Mouse (Mus musculus) erythroblast, embryonic 14.5 days (primary cell): ENCODE results near the gene Pth. TPM values are rescaled to one million over a fixed set of nuclear protein-coding genes. Genes with fewer than 3 reads are reported as not detected.

Source experiments
- H3K27me3 ChIP-seq: 2 replicates; pipeline ENCODE4 v1.6.1; 2012; ENCODE audit warnings: inconsistent platforms; ENCODE audit not compliant: control insufficient read depth
- H3K36me3 ChIP-seq: 2 replicates; pipeline ENCODE4 v1.6.1; 2012; ENCODE audit warnings: mild to moderate bottlenecking, inconsistent platforms; ENCODE audit not compliant: control insufficient read depth
- H3K4me1 ChIP-seq: 2 replicates; pipeline ENCODE4 v1.6.1; 2012; ENCODE audit warnings: inconsistent platforms; ENCODE audit not compliant: control insufficient read depth
- H3K4me3 ChIP-seq: replicated peaks from 2 replicates; pipeline ENCODE3; 2012; ENCODE audit warnings: moderate library complexity, mild to moderate bottlenecking, inconsistent platforms
- H3K9me3 ChIP-seq: 2 replicates; pipeline ENCODE4 v1.6.1; 2012; ENCODE audit warnings: low read length, inconsistent platforms, mixed read lengths; ENCODE audit not compliant: control insufficient read depth
- GATA1 ChIP-seq: IDR thresholded peaks from 2 replicates; pipeline ENCODE4 v1.6.1; 2012; ENCODE audit warnings: low read length, inconsistent platforms, mixed read lengths
- TAL1 ChIP-seq: IDR thresholded peaks from 3 replicates; pipeline ENCODE4 v1.6.1; 2012; ENCODE audit warnings: low read length, inconsistent platforms, mixed read lengths
- polyA plus RNA-seq: library from polyadenylated mRNA; stranded (reverse); fragments of >175 nt; gene quantifications from 2 replicates; pipeline ENCODE4 v1.2.3, GENCODE M21; 2012

The Pth gene
- not detected in 2 replicates for polyA plus RNA-seq

DNA sequence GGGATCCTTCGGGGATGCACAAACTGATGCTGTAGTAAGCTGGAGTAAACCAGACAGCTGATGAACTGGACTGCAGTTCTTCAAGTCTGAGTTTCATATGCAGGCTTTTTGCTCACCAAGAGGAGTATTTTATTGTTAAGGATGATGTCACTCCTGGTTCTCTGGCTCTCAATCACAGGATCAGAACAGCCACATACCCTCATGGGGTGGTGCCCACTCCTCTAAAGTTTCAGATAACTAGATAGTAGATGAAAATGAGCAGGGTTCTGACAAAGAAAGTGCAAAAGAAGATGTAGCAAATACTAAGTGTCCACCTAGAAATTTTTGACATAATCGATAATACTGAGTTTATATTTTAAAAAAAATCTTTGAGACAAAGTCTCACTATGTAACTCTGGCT, at the start of gene Pth:
TSS of gene Pth (minus strand) at position 101 of the 400 bp plus-strand sequence.
- Histone ChIP-seq H3K4me3 (no peak within 1 kb of the TSS), H3K9me3 (no peaks in the 10 kb centered on the region), H3K4me1 (peaks cover 5% of the 10 kb centered on the region), H3K36me3 (no peaks in the 10 kb centered on the region), H3K27me3 (no peaks in the 10 kb centered on the region)
- no peak for TF ChIP-seq TAL1
- no peak for TF ChIP-seq GATA1

DNA sequence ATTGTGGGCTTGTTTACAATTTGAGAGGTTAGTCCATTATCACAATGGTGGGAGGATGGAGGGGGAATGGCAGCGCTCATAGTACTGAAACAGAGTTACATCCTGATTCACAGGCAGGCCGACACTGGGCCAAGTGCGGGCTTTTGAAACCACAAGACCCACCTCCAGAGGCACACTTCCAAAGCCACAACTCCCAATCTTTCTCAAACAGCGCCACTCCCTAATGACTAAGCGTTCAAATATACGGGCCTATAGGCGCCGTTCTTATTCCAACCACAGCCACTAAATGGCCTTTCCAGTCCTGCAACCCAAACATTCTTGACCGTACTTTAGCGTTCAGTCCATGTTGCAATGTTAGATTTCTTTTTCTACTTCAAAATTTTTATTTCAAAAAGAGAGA, 47.9 kb upstream of the Pth start:
- no peaks in the 10 kb centered on the region for H3K4me1 ChIP-seq
- TF ChIP-seq GATA1 (no peak), TAL1 (no peak)
- H3K9me3 ChIP-seq, result no peaks in the 10 kb centered on the region
- no peaks in the 10 kb centered on the region for H3K36me3 ChIP-seq
- H3K27me3 ChIP-seq, result no peaks in the 10 kb centered on the region
- H3K4me3 ChIP-seq, result no peak overlapping the region

GRCm38 (mm10) chr7:113434286-113434685, 45.9 kb upstream of the Pth start:
- Histone ChIP-seq H3K9me3 (no peaks in the 10 kb centered on the region), H3K4me3 (no peak overlapping the region)

DNA sequence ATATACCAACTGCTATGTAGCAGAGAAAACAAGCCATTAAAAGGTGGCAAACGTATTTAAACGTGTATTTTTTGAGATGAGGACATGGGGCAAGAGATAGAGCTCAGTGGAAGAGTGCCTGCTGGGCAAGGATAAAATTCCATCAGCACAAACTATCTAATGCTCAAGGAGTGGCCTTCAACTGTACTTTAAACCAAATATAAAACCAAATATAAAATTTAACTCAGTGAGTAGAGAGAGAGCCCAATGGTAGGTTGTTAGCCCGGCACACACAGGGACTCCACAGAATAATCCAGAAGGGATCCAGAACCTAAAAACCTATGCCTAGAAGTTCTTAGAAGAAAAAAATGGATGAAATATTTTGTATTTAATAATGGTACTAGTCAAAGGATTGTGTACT, 45.1 kb upstream of the Pth start:
- Histone ChIP-seq H3K4me1 (no peaks in the 10 kb centered on the region), H3K4me3 (no peak overlapping the region), H3K36me3 (no peaks in the 10 kb centered on the region), H3K9me3 (no peaks in the 10 kb centered on the region), H3K27me3 (no peaks in the 10 kb centered on the region)
- TF ChIP-seq GATA1 (no peak), TAL1 (no peak)

More at GRCm38 (mm10) chr7:113434286-113434685, 45.9 kb upstream of the Pth start:
- no peaks in the 10 kb centered on the region for H3K36me3 ChIP-seq
- H3K27me3 ChIP-seq, result no peaks in the 10 kb centered on the region
- no peaks in the 10 kb centered on the region for H3K4me1 ChIP-seq
- TF ChIP-seq TAL1, result no peak
- TF ChIP-seq GATA1, result no peak

- no peak overlapping the region for H3K4me3 ChIP-seq
- TF ChIP-seq TAL1, result no peak
- no peak for TF ChIP-seq GATA1
- H3K27me3 ChIP-seq, result no peaks in the 10 kb centered on the region
- H3K9me3 ChIP-seq, result no peaks in the 10 kb centered on the region
- H3K4me1 ChIP-seq, result no peaks in the 10 kb centered on the region
- no peaks in the 10 kb centered on the region for H3K36me3 ChIP-seq
Measured at GRCm38 (mm10) chr7:113432891-113433290, 44.5 kb upstream of the Pth start.

- Histone ChIP-seq H3K4me1 (peaks cover 8% of the 10 kb centered on the region), H3K9me3 (no peaks in the 10 kb centered on the region), H3K27me3 (no peaks in the 10 kb centered on the region), H3K4me3 (no peak overlapping the region), H3K36me3 (no peaks in the 10 kb centered on the region)
- no peak for TF ChIP-seq GATA1
- TF ChIP-seq TAL1, result no peak
Measured at GRCm38 (mm10) chr7:113420771-113421170, 32.4 kb upstream of the Pth start.

GRCm38 (mm10) chr7:113419070-113419782, 30.9 kb upstream of the Pth start:
- peaks cover 8% of the 10 kb centered on the region for H3K4me1 ChIP-seq
- H3K9me3 ChIP-seq, result no peaks in the 10 kb centered on the region
- TF ChIP-seq TAL1, result no peak
- no peak for TF ChIP-seq GATA1
- H3K4me3 ChIP-seq, result no peak overlapping the region
- H3K36me3 ChIP-seq, result no peaks in the 10 kb centered on the region
- H3K27me3 ChIP-seq, result no peaks in the 10 kb centered on the region

- no peak for TF ChIP-seq GATA1
- TF ChIP-seq TAL1, result no peak
- no peaks in the 10 kb centered on the region for H3K27me3 ChIP-seq
- H3K4me1 ChIP-seq, result peaks cover 8% of the 10 kb centered on the region
- H3K9me3 ChIP-seq, result no peaks in the 10 kb centered on the region
- no peak overlapping the region for H3K4me3 ChIP-seq
- no peaks in the 10 kb centered on the region for H3K36me3 ChIP-seq
Measured at GRCm38 (mm10) chr7:113416536-113416935, 28.2 kb upstream of the Pth start.

GRCm38 (mm10) chr7:113415256-113415655, 26.9 kb upstream of the Pth start:
- TF ChIP-seq GATA1, result no peak
- no peak for TF ChIP-seq TAL1
- H3K27me3 ChIP-seq, result no peaks in the 10 kb centered on the region
- no peaks in the 10 kb centered on the region for H3K9me3 ChIP-seq
- no peak overlapping the region for H3K4me3 ChIP-seq
- H3K36me3 ChIP-seq, result no peaks in the 10 kb centered on the region
- peaks cover 8% of the 10 kb centered on the region for H3K4me1 ChIP-seq

DNA sequence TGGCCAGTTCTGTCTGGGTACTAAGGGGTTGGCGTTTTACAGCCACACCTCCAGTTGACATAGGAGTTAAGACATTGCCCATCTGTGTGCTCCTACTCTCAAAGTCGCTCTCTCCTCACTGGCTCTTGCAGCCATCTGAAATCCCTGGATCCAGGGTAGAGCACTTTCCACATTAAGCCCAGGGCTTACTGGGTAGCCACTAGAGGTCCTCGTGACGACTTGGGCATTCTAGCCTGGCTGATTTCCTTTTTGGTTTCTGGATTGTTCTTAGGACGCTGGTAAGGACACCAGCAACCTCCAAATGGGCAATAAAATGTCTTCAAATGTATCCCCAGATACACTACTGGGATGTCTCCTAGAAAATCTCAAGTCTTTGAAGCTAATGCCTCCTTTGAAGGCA, 20.3 kb upstream of the Pth start:
- Histone ChIP-seq H3K4me3 (no peak overlapping the region), H3K27me3 (no peaks in the 10 kb centered on the region), H3K4me1 (no peaks in the 10 kb centered on the region), H3K36me3 (no peaks in the 10 kb centered on the region), H3K9me3 (no peaks in the 10 kb centered on the region)
- TF ChIP-seq GATA1, result no peak
- no peak for TF ChIP-seq TAL1
